Mouse (Mus musculus): Measurements from ENCODE around the gene Grik2.

DNA sequence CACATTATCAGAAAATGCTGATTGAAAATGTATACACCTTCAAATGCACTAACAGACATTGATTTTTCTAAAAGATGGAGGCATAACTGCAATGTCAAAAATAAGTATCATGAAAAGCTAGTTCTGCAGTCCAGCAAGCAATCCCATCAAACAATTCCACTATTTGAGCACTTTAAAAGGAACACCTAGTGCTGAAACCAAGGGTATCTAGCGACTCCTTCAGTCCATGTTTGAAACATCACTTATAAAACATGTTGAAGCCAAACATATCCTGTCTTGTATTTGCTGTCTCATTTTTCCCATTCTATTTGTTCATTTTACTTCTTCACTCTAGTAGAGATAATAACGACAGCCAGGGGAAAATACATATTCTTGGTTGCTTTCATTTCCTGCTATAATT lies 3.7 kb downstream of the Grik2 start:
- TF ChIP-seq CTCF (IDR thresholded peaks at IDR 0.05; ENCODE audit: extremely low read depth, insufficient read depth, low read length) (0 out of 2 replicates have a peak, but pooled peaks have one; percentile 14), POLR2A (IDR thresholded peaks at IDR 0.05; ENCODE audit: extremely low read depth, insufficient read depth, low read length) (no peak)
